Mouse (Mus musculus): ENCODE results near the gene Adamts12. TPM values are rescaled to one million over a fixed set of nuclear protein-coding genes. Genes with fewer than 3 reads are reported as not detected.

Gene Adamts12
- polyA plus RNA-seq, 1 experiment = 0.16 TPM

DNA sequence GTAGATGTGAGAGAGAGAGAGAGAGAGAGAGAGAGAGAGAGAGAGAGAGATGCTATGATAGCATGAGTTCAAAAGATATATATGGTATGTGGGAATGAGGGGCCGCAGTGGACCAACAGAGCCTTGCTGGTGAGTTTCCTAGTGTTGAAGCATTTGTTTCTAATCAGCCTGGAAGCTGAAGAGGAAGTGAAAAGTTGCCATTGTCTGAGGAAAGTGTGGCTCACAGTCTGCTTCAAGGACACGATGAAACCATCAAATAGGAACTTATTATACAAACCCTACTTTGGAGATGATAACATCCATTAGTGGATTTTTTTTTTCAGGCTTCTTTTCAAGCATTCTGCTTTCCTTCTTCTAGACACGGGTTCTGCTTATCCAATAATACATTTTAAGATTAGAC is 52.3 kb downstream of the Adamts12 start:
- Histone ChIP-seq H3K27me3 (ENCODE audit: control insufficient read depth, insufficient read depth, low read length) (no peaks in the 10 kb centered on the region), H3K4me3 (ENCODE audit: extremely low read depth, insufficient read depth, insufficient read length) (no peak overlapping the region), H3K27ac (ENCODE audit: insufficient read depth, low read length) (no peak overlapping the region), H3K4me1 (ENCODE audit: control insufficient read depth, insufficient read depth, insufficient read length) (no peaks in the 10 kb centered on the region), H3K36me3 (ENCODE audit: control insufficient read depth, insufficient read depth, low read length) (no peaks in the 10 kb centered on the region)
- TF ChIP-seq POLR2A (IDR thresholded peaks at IDR 0.05; ENCODE audit: low read depth, low read length) (no peak), CTCF (IDR thresholded peaks at IDR 0.05; ENCODE audit: extremely low read depth, insufficient read depth, insufficient read length, insufficient replicate concordance) (no peak)
- WGBS = 55% methylated on average over 3 of the region's 3 CpGs
- no peak for DNase-seq (ENCODE audit: low read depth in 1 of 2, low spot score in 2 of 2)

GRCm38 (mm10) chr15:11118371-11118770 is 53.8 kb downstream of the Adamts12 start:
- H3K27me3 ChIP-seq (ENCODE audit: control insufficient read depth, insufficient read depth, low read length) = no peaks in the 10 kb centered on the region
- no peaks in the 10 kb centered on the region for H3K4me1 ChIP-seq (ENCODE audit: control insufficient read depth, insufficient read depth, insufficient read length)
- DNase-seq (ENCODE audit: low read depth in 1 of 2, low spot score in 2 of 2) = no peak
- no peak for TF ChIP-seq POLR2A (IDR thresholded peaks at IDR 0.05; ENCODE audit: low read depth, low read length)
- TF ChIP-seq CTCF (IDR thresholded peaks at IDR 0.05; ENCODE audit: extremely low read depth, insufficient read depth, insufficient read length, insufficient replicate concordance) = no peak
- H3K27ac ChIP-seq (ENCODE audit: insufficient read depth, low read length) = no peak overlapping the region
- no peaks in the 10 kb centered on the region for H3K36me3 ChIP-seq (ENCODE audit: control insufficient read depth, insufficient read depth, low read length)
- no peak overlapping the region for H3K4me3 ChIP-seq (ENCODE audit: extremely low read depth, insufficient read depth, insufficient read length)

- H3K4me3 ChIP-seq (ENCODE audit: extremely low read depth, insufficient read depth, insufficient read length) = no peak overlapping the region
- TF ChIP-seq CTCF (IDR thresholded peaks at IDR 0.05; ENCODE audit: extremely low read depth, insufficient read depth, insufficient read length, insufficient replicate concordance) (no peak), POLR2A (IDR thresholded peaks at IDR 0.05; ENCODE audit: low read depth, low read length) (no peak)
- no peaks in the 10 kb centered on the region for H3K36me3 ChIP-seq (ENCODE audit: control insufficient read depth, insufficient read depth, low read length)
- WGBS = 67% methylated on average over 1 of the region's 1 CpGs
- DNase-seq (ENCODE audit: low read depth in 1 of 2, low spot score in 2 of 2) = no peak
- no peak overlapping the region for H3K27ac ChIP-seq (ENCODE audit: insufficient read depth, low read length)
- no peaks in the 10 kb centered on the region for H3K4me1 ChIP-seq (ENCODE audit: control insufficient read depth, insufficient read depth, insufficient read length)
- H3K27me3 ChIP-seq (ENCODE audit: control insufficient read depth, insufficient read depth, low read length) = no peaks in the 10 kb centered on the region
Measured at GRCm38 (mm10) chr15:11121721-11122120, 57.1 kb downstream of the Adamts12 start.

DNA sequence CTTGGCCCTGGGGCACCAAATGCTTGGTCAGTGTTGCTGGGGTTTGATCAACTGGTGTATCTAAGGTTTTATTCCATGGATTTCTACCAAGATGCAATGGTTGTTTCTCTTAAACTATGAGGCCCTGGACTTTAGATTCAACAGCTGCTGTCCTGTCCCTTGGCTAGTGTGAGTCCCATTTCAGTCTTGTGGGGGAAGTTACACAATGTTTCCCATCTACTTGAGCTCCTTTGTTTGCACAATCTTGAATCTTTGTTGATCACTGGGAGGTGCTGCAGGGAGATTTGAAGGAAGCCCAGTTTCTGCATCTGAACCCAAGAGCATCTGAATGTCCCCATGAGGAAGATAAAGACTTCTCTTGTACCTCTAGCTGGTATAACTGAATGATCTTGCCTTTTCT is 60.8 kb downstream of the Adamts12 start:
- Histone ChIP-seq H3K27me3 (ENCODE audit: control insufficient read depth, insufficient read depth, low read length) (no peaks in the 10 kb centered on the region), H3K36me3 (ENCODE audit: control insufficient read depth, insufficient read depth, low read length) (no peaks in the 10 kb centered on the region), H3K27ac (ENCODE audit: insufficient read depth, low read length) (no peak overlapping the region), H3K4me1 (ENCODE audit: control insufficient read depth, insufficient read depth, insufficient read length) (no peaks in the 10 kb centered on the region), H3K4me3 (ENCODE audit: extremely low read depth, insufficient read depth, insufficient read length) (no peak overlapping the region)
- DNase-seq (ENCODE audit: low read depth in 1 of 2, low spot score in 2 of 2) = no peak
- no peak for TF ChIP-seq CTCF (IDR thresholded peaks at IDR 0.05; ENCODE audit: extremely low read depth, insufficient read depth, insufficient read length, insufficient replicate concordance)
- TF ChIP-seq POLR2A (IDR thresholded peaks at IDR 0.05; ENCODE audit: low read depth, low read length) = no peak

- no peak for TF ChIP-seq POLR2A (IDR thresholded peaks at IDR 0.05; ENCODE audit: low read depth, low read length)
- TF ChIP-seq CTCF (IDR thresholded peaks at IDR 0.05; ENCODE audit: extremely low read depth, insufficient read depth, insufficient read length, insufficient replicate concordance) = no peak
- no peak overlapping the region for H3K27ac ChIP-seq (ENCODE audit: insufficient read depth, low read length)
- no peaks in the 10 kb centered on the region for H3K4me1 ChIP-seq (ENCODE audit: control insufficient read depth, insufficient read depth, insufficient read length)
- no peaks in the 10 kb centered on the region for H3K36me3 ChIP-seq (ENCODE audit: control insufficient read depth, insufficient read depth, low read length)
- DNase-seq (ENCODE audit: low read depth in 1 of 2, low spot score in 2 of 2) = no peak
- H3K4me3 ChIP-seq (ENCODE audit: extremely low read depth, insufficient read depth, insufficient read length) = no peak overlapping the region
- no peaks in the 10 kb centered on the region for H3K27me3 ChIP-seq (ENCODE audit: control insufficient read depth, insufficient read depth, low read length)
- WGBS = 45% methylated on average over 6 of the region's 6 CpGs
Measured at GRCm38 (mm10) chr15:11128457-11128856, 63.9 kb downstream of the Adamts12 start.

- H3K27ac ChIP-seq (ENCODE audit: insufficient read depth, low read length) = no peak overlapping the region
- DNase-seq (ENCODE audit: low read depth in 1 of 2, low spot score in 2 of 2) = no peak
- H3K27me3 ChIP-seq (ENCODE audit: control insufficient read depth, insufficient read depth, low read length) = no peaks in the 10 kb centered on the region
- no peak overlapping the region for H3K4me3 ChIP-seq (ENCODE audit: extremely low read depth, insufficient read depth, insufficient read length)
- H3K36me3 ChIP-seq (ENCODE audit: control insufficient read depth, insufficient read depth, low read length) = no peaks in the 10 kb centered on the region
- WGBS = 89% methylated on average over 5 of the region's 5 CpGs
- TF ChIP-seq POLR2A (IDR thresholded peaks at IDR 0.05; ENCODE audit: low read depth, low read length) = no peak
- no peaks in the 10 kb centered on the region for H3K4me1 ChIP-seq (ENCODE audit: control insufficient read depth, insufficient read depth, insufficient read length)
Measured at GRCm38 (mm10) chr15:11132586-11133558, 68.3 kb downstream of the Adamts12 start.

DNA sequence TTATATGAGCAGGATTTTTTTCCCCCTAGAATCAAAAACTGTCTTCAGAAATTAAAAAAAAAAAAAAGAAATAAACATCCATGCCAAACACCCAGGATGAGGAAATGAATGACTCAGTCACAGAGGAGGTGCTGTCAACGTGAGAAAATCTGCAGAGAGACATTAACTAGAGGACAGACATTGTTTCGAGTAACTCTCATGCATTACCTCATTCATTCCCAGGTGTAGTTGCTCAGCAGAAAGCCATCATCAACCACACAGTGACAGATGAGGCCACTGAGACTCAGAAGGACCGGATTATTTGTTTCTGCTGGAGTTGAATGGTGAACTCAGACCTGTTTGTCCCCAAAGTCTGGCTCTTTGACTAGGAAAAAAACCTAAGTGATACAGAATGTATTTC is 81.0 kb downstream of the Adamts12 start:
- no peak for TF ChIP-seq POLR2A (IDR thresholded peaks at IDR 0.05; ENCODE audit: low read depth, low read length)
- no peaks in the 10 kb centered on the region for H3K4me1 ChIP-seq (ENCODE audit: control insufficient read depth, insufficient read depth, insufficient read length)
- no peaks in the 10 kb centered on the region for H3K36me3 ChIP-seq (ENCODE audit: control insufficient read depth, insufficient read depth, low read length)
- H3K4me3 ChIP-seq (ENCODE audit: extremely low read depth, insufficient read depth, insufficient read length) = no peak overlapping the region
- H3K27me3 ChIP-seq (ENCODE audit: control insufficient read depth, insufficient read depth, low read length) = no peaks in the 10 kb centered on the region
- 72% methylated on average over 3 of the region's 3 CpGs for WGBS
- DNase-seq (ENCODE audit: low read depth in 1 of 2, low spot score in 2 of 2) = no peak
- H3K27ac ChIP-seq (ENCODE audit: insufficient read depth, low read length) = no peak overlapping the region

Data from spleen, adult 2 months (tissue).